8 mouse cellular contexts compared by ENCODE assay signal in genomic region chr8:70869601-70870041, GRCm38 (mm10). TPM values are rescaled to one million over a fixed set of nuclear protein-coding genes. Genes with fewer than 3 reads are reported as not detected.
DNase-seq lines count a peak whose midpoint lies in the region; ATAC-seq and TF ChIP-seq lines count a peak whose summit lies in the region.

No protein-coding gene starts in this region.

- DNase-seq in NIH3T3 (ENCODE audit: low read depth) = peak; percentile 88
- peak; percentile 65 for DNase-seq in cerebellum, adult 8-10 months
- DNase-seq in forebrain, postnatal 0 days = peak; percentile 85
- peak; percentile 59 to 73 for DNase-seq in layer of hippocampus, postnatal 25 days (ENCODE audit: extremely low spot score in 1 of 2, low spot score in 1 of 2)
- peak; percentile 84 for DNase-seq in lung, postnatal 25 days (ENCODE audit: low spot score)
- DNase-seq in retina, embryonic 14.5 days (ENCODE audit: low spot score) = peak; percentile 87
- DNase-seq in thymus, postnatal 36 days = peak; percentile 71 to 72

- peak; percentile 13; the same call in 1 of the 2 replicates for ATAC-seq in forebrain, postnatal 0 days
- ATAC-seq in hindbrain, embryonic 12.5 days (ENCODE audit: low FRiP score) = peak; percentile 11; the same call in 1 of the 2 replicates

- H3K4me2 ChIP-seq in forebrain, postnatal 0 days (ENCODE audit: low read depth) = peak overlapping the region; percentile 8
- H3K4me2 ChIP-seq in hindbrain, embryonic 12.5 days (replicated peaks) = 0 out of 2 replicates have a peak overlapping the region, but pooled peaks have one; percentile 43

- no peaks in the 10 kb centered on the region for H3K9me3 ChIP-seq in forebrain, postnatal 0 days (ENCODE audit: low read length)
- no peaks in the 10 kb centered on the region for H3K9me3 ChIP-seq in hindbrain, embryonic 12.5 days (replicated peaks)

- no peaks in the 10 kb centered on the region for H3K27me3 ChIP-seq in forebrain, postnatal 0 days (ENCODE audit: insufficient read depth, low read length)
- H3K27me3 ChIP-seq in hindbrain, embryonic 12.5 days = no peaks in the 10 kb centered on the region

- peak overlapping the region; percentile 64 for H3K27ac ChIP-seq in forebrain, postnatal 0 days (ENCODE audit: low read depth, low read length)
- peak overlapping the region; percentile 81 for H3K27ac ChIP-seq in hindbrain, embryonic 12.5 days

- peak overlapping the region; percentile 35 for H3K9ac ChIP-seq in forebrain, postnatal 0 days
- H3K9ac ChIP-seq in hindbrain, embryonic 12.5 days = 0 out of 2 replicates have a peak overlapping the region, but pooled peaks have one; percentile 53

- TF ChIP-seq CTCF in forebrain, postnatal 0 days (IDR thresholded peaks at IDR 0.05; ENCODE audit: low read depth) = peak; percentile 91

- no peak overlapping the region for H3K4me3 ChIP-seq in forebrain, postnatal 0 days (ENCODE audit: low read depth, low read length)
- no peak overlapping the region for H3K4me3 ChIP-seq in hindbrain, embryonic 12.5 days

- 45% methylated on average over 16 of the region's 16 CpGs for WGBS in forebrain, postnatal 0 days
- WGBS in hindbrain, embryonic 12.5 days = 50% methylated on average over 16 of the region's 16 CpGs

- 0 out of 2 replicates have a peak, but pooled peaks cover 8% of the 10 kb centered on the region for H3K36me3 ChIP-seq in forebrain, postnatal 0 days (ENCODE audit: insufficient read depth)
- peaks cover 11% of the 10 kb centered on the region for H3K36me3 ChIP-seq in hindbrain, embryonic 12.5 days

- peaks cover 17% of the 10 kb centered on the region for H3K4me1 ChIP-seq in forebrain, postnatal 0 days (ENCODE audit: insufficient read depth)
- H3K4me1 ChIP-seq in hindbrain, embryonic 12.5 days = peaks cover 49% of the 10 kb centered on the region

RNA-seq across cellular contexts. Expression of gene Ccdc124, which starts 4.1 kb away (rescaled TPM):
- total RNA-seq in forebrain, postnatal 0 days (2014; rRNA removed) = 34.7 and 59.9 TPM in 2 replicates
- polyA plus RNA-seq in forebrain, postnatal 0 days (2015; fragmentation: Nextera tagmentation; extraction: Ambion mirVana) = 161 and 175 TPM in 2 replicates
- 131 and 139 TPM in 2 replicates for polyA plus RNA-seq in hindbrain, embryonic 12.5 days (2016; fragmentation: Nextera tagmentation; extraction: Ambion mirVana)
- total RNA-seq in layer of hippocampus, postnatal 25 days (2021) = 10 to 100 TPM; 92.7 to 95.6 TPM

RNA-seq across cellular contexts. Expression of gene Kcnn1, which starts 6.6 kb away (rescaled TPM):
- total RNA-seq in forebrain, postnatal 0 days (2014; rRNA removed) = 20.5 and 31.5 TPM in 2 replicates
- 9.4 and 9.8 TPM in 2 replicates for polyA plus RNA-seq in forebrain, postnatal 0 days (2015; fragmentation: Nextera tagmentation; extraction: Ambion mirVana)
- 22.1 and 23.8 TPM in 2 replicates for polyA plus RNA-seq in hindbrain, embryonic 12.5 days (2016; fragmentation: Nextera tagmentation; extraction: Ambion mirVana)
- 10 to 100 TPM; 19.4 to 22.4 TPM for total RNA-seq in layer of hippocampus, postnatal 25 days (2021)

RNA-seq across cellular contexts. Expression of gene Slc5a5, which starts 22.9 kb away (rescaled TPM):
- total RNA-seq in forebrain, postnatal 0 days (2014; rRNA removed) = 1.5 and 2.2 TPM in 2 replicates
- 2.4 and 3.6 TPM in 2 replicates for polyA plus RNA-seq in forebrain, postnatal 0 days (2015; fragmentation: Nextera tagmentation; extraction: Ambion mirVana)
- polyA plus RNA-seq in hindbrain, embryonic 12.5 days (2016; fragmentation: Nextera tagmentation; extraction: Ambion mirVana) = 0.25 and 0.68 TPM in 2 replicates
- total RNA-seq in layer of hippocampus, postnatal 25 days (2021) = 10 to 100 TPM in 1 of 2 experiments, 1 to 10 TPM in 1; 6.9 to 10.5 TPM

RNA-seq across cellular contexts. Expression of gene Rpl18a, which starts 27.6 kb away (rescaled TPM):
- 1,945 and 2,194 TPM in 2 replicates for total RNA-seq in forebrain, postnatal 0 days (2014; rRNA removed)
- polyA plus RNA-seq in forebrain, postnatal 0 days (2015; fragmentation: Nextera tagmentation; extraction: Ambion mirVana) = 2,793 and 3,853 TPM in 2 replicates
- 2,266 and 2,767 TPM in 2 replicates for polyA plus RNA-seq in hindbrain, embryonic 12.5 days (2016; fragmentation: Nextera tagmentation; extraction: Ambion mirVana)
- 100 to 1,000 TPM; 634 to 770 TPM for total RNA-seq in layer of hippocampus, postnatal 25 days (2021)

RNA-seq across cellular contexts. Expression of gene Arrdc2, which starts 30.1 kb away (rescaled TPM):
- 15.4 and 25.9 TPM in 2 replicates for total RNA-seq in forebrain, postnatal 0 days (2014; rRNA removed)
- polyA plus RNA-seq in forebrain, postnatal 0 days (2015; fragmentation: Nextera tagmentation; extraction: Ambion mirVana) = 5.6 and 7.1 TPM in 2 replicates
- polyA plus RNA-seq in hindbrain, embryonic 12.5 days (2016; fragmentation: Nextera tagmentation; extraction: Ambion mirVana) = 9.8 and 11.1 TPM in 2 replicates
- 10 to 100 TPM; 15.0 to 18.7 TPM for total RNA-seq in layer of hippocampus, postnatal 25 days (2021)
